Mouse (Mus musculus) Patski (cell line): Measurements from ENCODE around the gene Magi1. TPM values are rescaled to one million over a fixed set of nuclear protein-coding genes. Genes with fewer than 3 reads are reported as not detected.

ENCODE experiments used
- ATAC-seq: fragments of 100-300 bp; one replicate; pipeline ENCODE4 v1.8.0; 2021
- CTCF ChIA-PET: fragments of 350-600 bp; sonication (Branson Sonifier 250); formaldehyde crosslinking; loops from one replicate; lab custom pipeline; 2022; ENCODE audit warnings: inconsistent platforms; lab: Charles Lee
- POLR2A ChIA-PET: fragments of 350-600 bp; sonication (Branson Sonifier 250); formaldehyde crosslinking; loops from one replicate; lab custom pipeline; 2022; ENCODE audit warnings: antibody characterized with exemption, inconsistent platforms; lab: Charles Lee
- DNase-seq: peaks from one replicate; pipeline ENCODE4 v3.0.0-alpha.2; 2011; ENCODE audit warnings: low read depth, low spot score
- H3K27me3 ChIP-seq: fragments of 371-371 bp; one replicate; pipeline ENCODE4 v1.5.1; 2021
- CTCF ChIP-seq: fragments of 100-300 bp; IDR thresholded peaks from one replicate; pipeline ENCODE4 v1.5.1; 2021
- in situ Hi-C: fragments of 300-500 bp; cut with MboI; formaldehyde crosslinking; loops from 3 replicates; pipeline ENCODE4 v1.11.1; 2018; ENCODE audit warnings: low pct_unique_long_range_greater_than_20kb, mixed read lengths
- polyA plus RNA-seq: library from polyadenylated mRNA; unstranded; gene quantifications from one replicate; pipeline ENCODE4 v1.2.3, GENCODE M21; 2021

Magi1 gene
- polyA plus RNA-seq, 1 experiment from 2014 or later, result 24.3 TPM

GRCm38 (mm10) chr6:93902239-93902638 lies 381.5 kb downstream of the Magi1 start:
- CTCF ChIA-PET, result no interaction called here

GRCm38 (mm10) chr6:93901408-93901807 lies 382.3 kb downstream of the Magi1 start:
- H3K27me3 ChIP-seq, result no peaks in the 10 kb centered on the region
- DNase-seq (no peak), ATAC-seq (no peak)
- ChIA-PET POLR2A (no interaction called here), CTCF (no interaction called here)
- no peak for TF ChIP-seq CTCF
- in situ Hi-C loops, result no loop called here

More at GRCm38 (mm10) chr6:93902239-93902638, 381.5 kb downstream of the Magi1 start:
- in situ Hi-C loops, result no loop called here
- no peak for DNase-seq
- POLR2A ChIA-PET, result interaction anchor here (0.7 to 0.8 kb wide), 2 partner anchors 116 to 632 kb away, joined by 3 to 5 read pairs; no protein-coding TSS in a partner anchor
- no peaks in the 10 kb centered on the region for H3K27me3 ChIP-seq
- no peak for TF ChIP-seq CTCF
- ATAC-seq, result no peak

- ATAC-seq (no peak), DNase-seq (no peak)
- TF ChIP-seq CTCF, result no peak
- no peaks in the 10 kb centered on the region for H3K27me3 ChIP-seq
- POLR2A ChIA-PET, result no interaction called here
- in situ Hi-C loops, result no loop called here
- CTCF ChIA-PET, result interaction anchor here (0.6 kb wide), 1 partner anchor 47 kb away, joined by 3 read pairs; no protein-coding TSS in a partner anchor
These were observed 386.2 kb downstream of the Magi1 start for GRCm38 (mm10) chr6:93897512-93897911.

- DNase-seq (no peak), ATAC-seq (no peak)
- in situ Hi-C loops, result no loop called here
- no peaks in the 10 kb centered on the region for H3K27me3 ChIP-seq
- no peak for TF ChIP-seq CTCF
- ChIA-PET POLR2A (no interaction called here), CTCF (no interaction called here)
These were observed 388.0 kb downstream of the Magi1 start for GRCm38 (mm10) chr6:93895721-93896120.

- H3K27me3 ChIP-seq, result no peaks in the 10 kb centered on the region
- no peak for DNase-seq
- ATAC-seq, result no peak
- in situ Hi-C loops, result no loop called here
- POLR2A ChIA-PET, result no interaction called here
- no peak for TF ChIP-seq CTCF
- CTCF ChIA-PET, result no interaction called here
These were observed 389.8 kb downstream of the Magi1 start for GRCm38 (mm10) chr6:93893956-93894355.

GRCm38 (mm10) chr6:93892922-93893321 lies 390.8 kb downstream of the Magi1 start:
- in situ Hi-C loops, result no loop called here
- TF ChIP-seq CTCF, result no peak
- ChIA-PET CTCF (no interaction called here), POLR2A (interaction anchor here (0.6 kb wide), 1 partner anchor 86 kb away, joined by 3 read pairs; no protein-coding TSS in a partner anchor)
- ATAC-seq (no peak), DNase-seq (no peak)
- H3K27me3 ChIP-seq, result no peaks in the 10 kb centered on the region

- DNase-seq, result no peak
- H3K27me3 ChIP-seq, result no peaks in the 10 kb centered on the region
- ATAC-seq, result no peak
- in situ Hi-C loops, result no loop called here
- ChIA-PET POLR2A (no interaction called here), CTCF (interaction anchor here (2.3 kb wide), 1 partner anchor 20 kb away, joined by 8 read pairs; no protein-coding TSS in a partner anchor)
- no peak for TF ChIP-seq CTCF
These were observed 393.7 kb downstream of the Magi1 start for GRCm38 (mm10) chr6:93890011-93890410.

- no peak for ATAC-seq
- ChIA-PET POLR2A (no interaction called here), CTCF (no interaction called here)
- no peaks in the 10 kb centered on the region for H3K27me3 ChIP-seq
- no peak for TF ChIP-seq CTCF
- DNase-seq, result no peak
- in situ Hi-C loops, result no loop called here
These were observed 406.4 kb downstream of the Magi1 start for GRCm38 (mm10) chr6:93877337-93877736.

GRCm38 (mm10) chr6:93874936-93875335 lies 408.8 kb downstream of the Magi1 start:
- ChIA-PET POLR2A (no interaction called here), CTCF (no interaction called here)
- TF ChIP-seq CTCF, result no peak
- ATAC-seq, result no peak
- in situ Hi-C loops, result no loop called here
- no peak for DNase-seq
- no peaks in the 10 kb centered on the region for H3K27me3 ChIP-seq

GRCm38 (mm10) chr6:93874376-93874775 lies 409.3 kb downstream of the Magi1 start:
- ChIA-PET POLR2A (no interaction called here), CTCF (no interaction called here)
- no peak for TF ChIP-seq CTCF
- ATAC-seq, result no peak
- no peaks in the 10 kb centered on the region for H3K27me3 ChIP-seq
- in situ Hi-C loops, result no loop called here
- no peak for DNase-seq

- ChIA-PET POLR2A (no interaction called here), CTCF (no interaction called here)
- in situ Hi-C loops, result no loop called here
- ATAC-seq, result no peak
- no peak for TF ChIP-seq CTCF
- no peaks in the 10 kb centered on the region for H3K27me3 ChIP-seq
- no peak for DNase-seq
These were observed 410.2 kb downstream of the Magi1 start for GRCm38 (mm10) chr6:93873536-93873935.

- ATAC-seq, result no peak
- H3K27me3 ChIP-seq, result no peaks in the 10 kb centered on the region
- TF ChIP-seq CTCF, result no peak
- DNase-seq, result no peak
- ChIA-PET POLR2A (interaction anchor here (0.8 kb wide), 1 partner anchor 20 kb away, joined by 3 read pairs; no protein-coding TSS in a partner anchor), CTCF (interaction anchor here (2.5 to 2.7 kb wide), 2 partner anchors 18 to 21 kb away, joined by 8 to 9 read pairs; no protein-coding TSS in a partner anchor)
- in situ Hi-C loops, result no loop called here
These were observed 412.2 kb downstream of the Magi1 start for GRCm38 (mm10) chr6:93871516-93871915.
